In the genomic region with DNA sequence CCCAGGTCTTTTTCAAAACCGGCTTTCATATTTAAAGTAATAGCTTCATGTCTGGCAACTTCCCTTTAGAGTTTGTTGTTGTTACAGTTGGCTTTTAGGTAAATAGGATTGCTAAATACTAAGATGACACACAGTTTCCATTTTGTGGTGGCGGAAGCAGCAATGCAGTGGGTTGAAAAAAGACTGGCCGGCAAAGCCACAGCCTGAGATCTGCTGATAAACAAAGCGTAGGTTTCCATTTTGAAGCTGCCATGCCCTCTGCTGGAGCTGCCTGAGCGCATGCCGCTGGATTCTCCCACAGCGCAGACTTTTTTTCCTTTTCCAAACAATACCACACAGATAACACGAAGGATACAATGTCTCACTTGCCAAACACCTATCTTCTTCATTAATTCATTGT, we compare ENCODE assay signal across 8 mouse cellular contexts. TPM values are rescaled to one million over a fixed set of nuclear protein-coding genes. Genes with fewer than 3 reads are reported as not detected.
A peak's percentile ranks its signal among the peaks of the same experiment; 100 is the strongest.
DNase-seq lines count a peak whose midpoint lies in the region; ATAC-seq and TF ChIP-seq lines count a peak whose summit lies in the region.

No protein-coding gene starts in this region.

- peak overlapping the region; percentile 87 for H3K27ac ChIP-seq in bone marrow macrophage, adult 2 months (ENCODE audit: insufficient read depth, low read depth, low read length)
- no peak overlapping the region for H3K27ac ChIP-seq in heart, embryonic 14.5 days (replicated peaks in 1 of 2; ENCODE audit: control insufficient read depth in 1 of 2, insufficient read depth in 1 of 2, low read depth in 2 of 2, low read length in 2 of 2)
- H3K27ac ChIP-seq in liver, embryonic 14.5 days = no peak overlapping the region

- H3K9me3 ChIP-seq in heart, embryonic 14.5 days (ENCODE audit: control insufficient read depth, low read length) = no peaks in the 10 kb centered on the region
- no peaks in the 10 kb centered on the region for H3K9me3 ChIP-seq in liver, embryonic 14.5 days (ENCODE audit: control insufficient read depth, low read length)

- WGBS in heart, embryonic 14.5 days = 2% methylated on average over 8 of the region's 8 CpGs
- WGBS in liver, embryonic 14.5 days (ENCODE audit: insufficient replicate concordance) = 1% methylated on average over 8 of the region's 8 CpGs

- H3K4me2 ChIP-seq in heart, embryonic 14.5 days (ENCODE audit: low read length) = peak overlapping the region; percentile 57
- H3K4me2 ChIP-seq in liver, embryonic 14.5 days (ENCODE audit: low read depth) = peak overlapping the region; percentile 47

- TF ChIP-seq CTCF in bone marrow macrophage, adult 2 months (IDR thresholded peaks at IDR 0.05; ENCODE audit: low read depth, low read length) = peak; percentile 87
- peak; percentile 73 for TF ChIP-seq CTCF in liver, embryonic 14.5 days (IDR thresholded peaks at IDR 0.05; ENCODE audit: low read depth)

- peaks cover 7% of the 10 kb centered on the region for H3K36me3 ChIP-seq in heart, embryonic 14.5 days (ENCODE audit: control insufficient read depth, insufficient read depth, low read length)
- no peaks in the 10 kb centered on the region for H3K36me3 ChIP-seq in liver, embryonic 14.5 days (replicated peaks; ENCODE audit: control insufficient read depth, insufficient read depth, low read depth)

- H3K4me3 ChIP-seq in bone marrow macrophage, adult 2 months (ENCODE audit: insufficient read depth, low read length) = no peak overlapping the region
- peak overlapping the region; percentile 20 to 27; a peak in 3 of 4 replicates for H3K4me3 ChIP-seq in heart, embryonic 14.5 days (ENCODE audit: control insufficient read depth in 1 of 2, insufficient read depth in 1 of 2, low read depth in 1 of 2, low read length in 2 of 2)
- H3K4me3 ChIP-seq in liver, embryonic 14.5 days (ENCODE audit: insufficient read depth in 1 of 2, low read depth in 2 of 2, low read length in 2 of 2) = no peak overlapping the region

- H3K4me1 ChIP-seq in bone marrow macrophage, adult 2 months (ENCODE audit: control insufficient read depth, insufficient read depth, low read length) = peaks cover 16% of the 10 kb centered on the region
- H3K4me1 ChIP-seq in heart, embryonic 14.5 days (ENCODE audit: control insufficient read depth in 2 of 2, insufficient read depth in 2 of 2, low read length in 2 of 2) = peaks cover 0 to 3% of the 10 kb centered on the region in 2 experiments; a peak in 2 of 4 replicates
- H3K4me1 ChIP-seq in liver, embryonic 14.5 days (replicated peaks; ENCODE audit: control insufficient read depth in 2 of 2, insufficient read depth in 2 of 2, low read length in 1 of 2) = peaks cover 3 to 8% of the 10 kb centered on the region in 2 experiments

- TF ChIP-seq EP300 in liver, embryonic 14.5 days (IDR thresholded peaks at IDR 0.05; ENCODE audit: low read depth) = no peak

- DNase-seq in CD4-positive helper T cell, adult 2 months (ENCODE audit: low read depth, low spot score) = peak; percentile 93
- DNase-seq in fibroblast of lung, adult 2 months (ENCODE audit: low read depth) = peak; percentile 70
- DNase-seq in kidney, postnatal 14 days = peak; percentile 80
- peak; percentile 42 to 58 (median 42) for DNase-seq in liver, embryonic 14.5 days (ENCODE audit: low read depth in 3 of 3, low spot score in 3 of 3)
- DNase-seq in neural tube, embryonic 10.5 days (ENCODE audit: extremely low spot score, low spot score) = peak; percentile 52
- peak; percentile 66 for DNase-seq in telencephalon, adult 2 months (ENCODE audit: low read depth, low spot score)

- peak overlapping the region; percentile 25; the same call in 1 of the 2 replicates for H3K9ac ChIP-seq in heart, embryonic 14.5 days (ENCODE audit: low read length)
- H3K9ac ChIP-seq in liver, embryonic 14.5 days (replicated peaks) = no peak overlapping the region

- no peak for ATAC-seq in heart, embryonic 14.5 days (ENCODE audit: insufficient number of reproducible peaks, insufficient read depth, low FRiP score, low read depth)
- no peak for ATAC-seq in liver, embryonic 14.5 days (ENCODE audit: insufficient read depth)

- no peak for TF ChIP-seq POLR2A in bone marrow macrophage, adult 2 months (IDR thresholded peaks at IDR 0.05; ENCODE audit: borderline replicate concordance, low read depth, low read length)

- H3K27me3 ChIP-seq in heart, embryonic 14.5 days (ENCODE audit: control insufficient read depth, insufficient read depth, low read length) = no peaks in the 10 kb centered on the region
- no peaks in the 10 kb centered on the region for H3K27me3 ChIP-seq in liver, embryonic 14.5 days (ENCODE audit: control insufficient read depth, insufficient read depth, low read length)

RNA-seq across cellular contexts. Expression of a gene that starts 2.6 kb away (rescaled TPM):
- polyA plus RNA-seq in bone marrow macrophage, adult 2 months (2012; ENCODE audit: insufficient read depth, insufficient read length, missing spikeins) = 180 and 194 TPM in 2 replicates
- 19.8 and 23.6 TPM in 2 replicates for polyA plus RNA-seq in heart, embryonic 14.5 days (2014; fragmentation: Nextera tagmentation; extraction: Ambion mirVana)
- 1.6 and 3.4 TPM in 2 replicates for polyA plus RNA-seq in liver, embryonic 14.5 days (2012; rRNA removed)
- 6.8 and 8.2 TPM in 2 replicates for polyA plus RNA-seq in liver, embryonic 14.5 days (2014; fragmentation: Nextera tagmentation; extraction: Ambion mirVana)

Comparison
In these comparisons a context has a peak if more than half of its experiments do, and no peak if none do; other contexts are left out.
1. DNase-seq: peak in every context shown above with its lines; median percentile 93 in CD4-positive helper T cell, adult 2 months; 80 in kidney, postnatal 14 days; 70 in fibroblast of lung, adult 2 months; 66 in telencephalon, adult 2 months; 52 in neural tube, embryonic 10.5 days; 42 in liver, embryonic 14.5 days.
2. H3K4me3 ChIP-seq: peak in heart, embryonic 14.5 days (2 of 2); none in bone marrow macrophage, adult 2 months (single experiment) and liver, embryonic 14.5 days (0 of 2).